In genomic region chr1:61576758-61577157, GRCm38 (mm10) we compare ENCODE assay signal across 32 mouse cellular contexts.
"Had no signal": no experiment of that assay in that cellular context is flagged by ENCODE, and none has a peak within 500 bp of the region (broad histone marks: within the 10 kb centered on the region; RNA-seq: fewer than 3 reads in every experiment).

No protein-coding gene starts in this region.

- ATAC-seq: liver, embryonic 12.5 days; liver, postnatal 0 days; lung, postnatal 0 days; midbrain, embryonic 13.5 days; midbrain, embryonic 15.5 days; midbrain, embryonic 16.5 days had no signal

- H3K36me3 ChIP-seq: limb, embryonic 10.5 days; limb, embryonic 12.5 days; limb, embryonic 13.5 days; limb, embryonic 15.5 days; liver, embryonic 12.5 days; liver, embryonic 13.5 days; liver, embryonic 15.5 days; lung, embryonic 15.5 days; midbrain, embryonic 10.5 days; midbrain, embryonic 12.5 days; midbrain, embryonic 13.5 days; midbrain, embryonic 15.5 days; neural tube, embryonic 12.5 days had no signal

- H3K27me3 ChIP-seq: limb, embryonic 12.5 days; limb, embryonic 13.5 days; limb, embryonic 15.5 days; liver, embryonic 12.5 days; liver, embryonic 13.5 days; liver, embryonic 15.5 days; lung, embryonic 15.5 days; megakaryocyte, embryonic 14.5 days; midbrain, embryonic 12.5 days; midbrain, embryonic 13.5 days; midbrain, embryonic 15.5 days; neural tube, embryonic 12.5 days had no signal

- H3K4me3 ChIP-seq: limb, embryonic 10.5 days; limb, embryonic 12.5 days; limb, embryonic 13.5 days; limb, embryonic 15.5 days; liver, embryonic 12.5 days; liver, embryonic 13.5 days; liver, embryonic 15.5 days; lung, embryonic 15.5 days; megakaryocyte, embryonic 14.5 days; midbrain, embryonic 10.5 days; midbrain, embryonic 12.5 days; midbrain, embryonic 13.5 days; midbrain, embryonic 15.5 days; myocyte; neural tube, embryonic 12.5 days had no signal

- H3K4me2 ChIP-seq: limb, embryonic 12.5 days; limb, embryonic 13.5 days; limb, embryonic 15.5 days; liver, embryonic 11.5 days; liver, embryonic 12.5 days; liver, embryonic 13.5 days; liver, embryonic 15.5 days; lung, embryonic 14.5 days; lung, embryonic 15.5 days; midbrain, embryonic 11.5 days; midbrain, embryonic 12.5 days; midbrain, embryonic 13.5 days; midbrain, embryonic 15.5 days; neural tube, embryonic 12.5 days had no signal

- DNase-seq: left cerebral cortex, postnatal 4 days; liver; liver, embryonic 13.5 days; liver, postnatal 0 days; lung, adult 18-20 months; lung, adult 2 months; lung, embryonic 14.5 days; lung, postnatal 10 days; lung, postnatal 14 days; lung, postnatal 36 days; lung, postnatal 4 days; midbrain, embryonic 14.5 days had no signal

- H3K9ac ChIP-seq: limb, embryonic 12.5 days; limb, embryonic 13.5 days; limb, embryonic 15.5 days; liver, embryonic 12.5 days; liver, embryonic 13.5 days; liver, embryonic 14.5 days; liver, embryonic 15.5 days; liver, postnatal 0 days; lung, embryonic 14.5 days; lung, embryonic 15.5 days; midbrain, embryonic 12.5 days; midbrain, embryonic 13.5 days; midbrain, embryonic 15.5 days; neural tube, embryonic 12.5 days had no signal

- H3K4me1 ChIP-seq: limb, embryonic 10.5 days; limb, embryonic 12.5 days; limb, embryonic 13.5 days; limb, embryonic 15.5 days; liver, embryonic 12.5 days; liver, embryonic 13.5 days; liver, embryonic 15.5 days; lung, embryonic 15.5 days; midbrain, embryonic 10.5 days; midbrain, embryonic 12.5 days; midbrain, embryonic 13.5 days; midbrain, embryonic 15.5 days; neural tube, embryonic 12.5 days had no signal

- H3K27ac ChIP-seq: limb, embryonic 10.5 days; limb, embryonic 12.5 days; limb, embryonic 13.5 days; limb, embryonic 15.5 days; liver, embryonic 12.5 days; liver, embryonic 13.5 days; liver, embryonic 14.5 days; liver, embryonic 15.5 days; lung, embryonic 15.5 days; macrophage; midbrain, embryonic 10.5 days; midbrain, embryonic 12.5 days; midbrain, embryonic 13.5 days; midbrain, embryonic 15.5 days; neural tube, embryonic 12.5 days had no signal

- H3K9me3 ChIP-seq: limb, embryonic 10.5 days; limb, embryonic 12.5 days; limb, embryonic 13.5 days; limb, embryonic 15.5 days; liver, embryonic 12.5 days; liver, embryonic 13.5 days; liver, embryonic 15.5 days; lung, embryonic 15.5 days; megakaryocyte, embryonic 14.5 days; midbrain, embryonic 10.5 days; midbrain, embryonic 12.5 days; midbrain, embryonic 13.5 days; midbrain, embryonic 15.5 days; neural tube, embryonic 12.5 days had no signal
